Mouse (Mus musculus): ENCODE data around the gene Prps1l3.

DNA sequence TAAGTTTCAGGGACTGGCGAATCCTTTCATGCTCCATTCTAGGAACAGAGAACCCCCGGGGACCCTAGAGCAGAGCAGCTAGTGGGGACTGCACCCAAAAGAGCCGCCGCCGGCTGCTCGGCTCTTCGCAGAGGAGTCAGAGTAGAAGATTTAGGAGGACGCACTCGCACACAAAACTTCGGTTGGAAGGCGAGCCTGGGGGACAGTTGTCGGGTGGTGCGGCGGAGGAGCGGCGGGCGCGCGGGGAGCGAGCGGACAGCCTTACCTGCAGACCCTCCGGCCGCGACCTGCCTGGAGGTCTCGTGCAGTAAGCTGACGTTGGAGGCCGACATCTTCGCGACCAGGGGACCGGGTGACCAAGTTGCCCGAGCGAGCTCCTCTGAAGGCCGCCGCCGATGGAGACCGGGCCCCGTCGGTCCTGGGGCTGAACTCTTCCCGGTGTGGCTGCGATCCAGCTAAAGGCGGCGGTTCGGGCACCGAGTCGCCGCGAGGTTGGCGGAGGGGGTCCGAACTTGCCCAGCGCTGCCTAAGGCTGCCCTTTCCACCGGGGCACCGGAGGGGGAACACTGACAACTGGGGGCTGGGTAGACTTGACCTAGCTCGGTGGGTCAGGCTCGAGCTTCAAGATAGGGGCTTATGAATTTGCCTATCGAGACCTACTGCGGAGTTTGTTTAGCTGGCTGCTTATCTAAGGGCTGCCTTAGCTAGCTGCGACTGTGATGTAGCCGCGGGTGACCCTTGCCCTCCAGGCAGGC, 33.4 kb upstream of the Prps1l3 start:
- TF ChIP-seq CTCF (IDR thresholded peaks at IDR 0.05; ENCODE audit: extremely low read depth, insufficient read depth, low read length) (no peak), POLR2A (IDR thresholded peaks at IDR 0.05; ENCODE audit: extremely low read depth, insufficient read depth, low read length) (no peak)

All from cortical plate, adult 2 months (tissue).